Mouse (Mus musculus): Measurements from ENCODE around the gene Bcas2. TPM values are rescaled to one million over a fixed set of nuclear protein-coding genes. Genes with fewer than 3 reads are reported as not detected.

Bcas2 gene
- total and polyA plus RNA-seq, 2 experiments from 2014 or later = 33.0 to 96.8 TPM

GRCm38 (mm10) chr3:103159232-103159900 lies 12.1 kb upstream of the Bcas2 start:
- Histone ChIP-seq H3K4me2 (ENCODE audit: low read depth, low read length) (no peak overlapping the region), H3K9me3 (replicated peaks; ENCODE audit: control insufficient read depth, low read length) (no peaks in the 10 kb centered on the region), H3K4me1 (ENCODE audit: control insufficient read depth, insufficient read depth) (no peaks in the 10 kb centered on the region), H3K36me3 (replicated peaks; ENCODE audit: control insufficient read depth, insufficient read depth, low read length) (peaks cover 9% of the 10 kb centered on the region; the same call in 1 of the 2 replicates), H3K4me3 (ENCODE audit: low read depth, low read length) (no peak overlapping the region), H3K27ac (ENCODE audit: low read depth) (no peak overlapping the region), H3K9ac (replicated peaks; ENCODE audit: low read depth, low read length) (no peak overlapping the region), H3K27me3 (ENCODE audit: control insufficient read depth, insufficient read depth, low read length) (no peaks in the 10 kb centered on the region)
- 38% methylated on average over 3 of the region's 3 CpGs for WGBS
- TF ChIP-seq CTCF (IDR thresholded peaks at IDR 0.05; ENCODE audit: low read depth) = no peak
- ATAC-seq (ENCODE audit: insufficient read depth, low read depth) (no peak), DNase-seq (ENCODE audit: low spot score) (no peak)

- no peaks in the 10 kb centered on the region for H3K27me3 ChIP-seq (ENCODE audit: control insufficient read depth, insufficient read depth, low read length)
- DNase-seq (ENCODE audit: low spot score) (peak; percentile 84), ATAC-seq (ENCODE audit: insufficient read depth, low read depth) (no peak)
- TF ChIP-seq EP300 (IDR thresholded peaks at IDR 0.05; ENCODE audit: low read depth) = no peak
- TF ChIP-seq CTCF (IDR thresholded peaks at IDR 0.05; ENCODE audit: low read depth) = peak; percentile 71
- peaks cover 7% of the 10 kb centered on the region for H3K4me1 ChIP-seq (ENCODE audit: control insufficient read depth, insufficient read depth)
- no peak overlapping the region for H3K4me2 ChIP-seq (ENCODE audit: low read depth, low read length)
- no peak overlapping the region for H3K4me3 ChIP-seq (ENCODE audit: low read depth, low read length)
- no peaks in the 10 kb centered on the region for H3K9me3 ChIP-seq (replicated peaks; ENCODE audit: control insufficient read depth, low read length)
- H3K27ac ChIP-seq (ENCODE audit: low read depth) = no peak overlapping the region
- H3K9ac ChIP-seq (replicated peaks; ENCODE audit: low read depth, low read length) = no peak overlapping the region
- WGBS = 15% methylated on average over 4 of the region's 4 CpGs
- H3K36me3 ChIP-seq (replicated peaks; ENCODE audit: control insufficient read depth, insufficient read depth, low read length) = peaks cover 14% of the 10 kb centered on the region
Observed at GRCm38 (mm10) chr3:103169771-103170170, 1.7 kb upstream of the Bcas2 start.

GRCm38 (mm10) chr3:103172615-103173014 lies 1.2 kb downstream of the Bcas2 start:
- Histone ChIP-seq H3K27ac (ENCODE audit: low read depth) (no peak overlapping the region), H3K4me1 (ENCODE audit: control insufficient read depth, insufficient read depth) (peaks cover 7% of the 10 kb centered on the region), H3K9me3 (replicated peaks; ENCODE audit: control insufficient read depth, low read length) (no peaks in the 10 kb centered on the region), H3K9ac (replicated peaks; ENCODE audit: low read depth, low read length) (peak overlapping the region; percentile 84; the same call in 1 of the 2 replicates), H3K4me3 (ENCODE audit: low read depth, low read length) (peak overlapping the region; percentile 83), H3K36me3 (replicated peaks; ENCODE audit: control insufficient read depth, insufficient read depth, low read length) (peaks cover 36% of the 10 kb centered on the region), H3K4me2 (ENCODE audit: low read depth, low read length) (peak overlapping the region; percentile 69), H3K27me3 (ENCODE audit: control insufficient read depth, insufficient read depth, low read length) (no peaks in the 10 kb centered on the region)
- 43% methylated on average over 5 of the region's 5 CpGs for WGBS
- ATAC-seq (ENCODE audit: insufficient read depth, low read depth) = no peak
- DNase-seq (ENCODE audit: low spot score) = no peak
- TF ChIP-seq EP300 (IDR thresholded peaks at IDR 0.05; ENCODE audit: low read depth) = no peak
- TF ChIP-seq CTCF (IDR thresholded peaks at IDR 0.05; ENCODE audit: low read depth) = no peak

- Histone ChIP-seq H3K36me3 (replicated peaks; ENCODE audit: control insufficient read depth, insufficient read depth, low read length) (peaks cover 48% of the 10 kb centered on the region), H3K27ac (ENCODE audit: low read depth) (no peak overlapping the region), H3K4me2 (ENCODE audit: low read depth, low read length) (no peak overlapping the region), H3K4me1 (ENCODE audit: control insufficient read depth, insufficient read depth) (peaks cover 7% of the 10 kb centered on the region), H3K9ac (replicated peaks; ENCODE audit: low read depth, low read length) (no peak overlapping the region), H3K9me3 (replicated peaks; ENCODE audit: control insufficient read depth, low read length) (no peaks in the 10 kb centered on the region), H3K27me3 (ENCODE audit: control insufficient read depth, insufficient read depth, low read length) (no peaks in the 10 kb centered on the region), H3K4me3 (ENCODE audit: low read depth, low read length) (no peak overlapping the region)
- WGBS = 77% methylated on average over 4 of the region's 4 CpGs
- TF ChIP-seq CTCF (IDR thresholded peaks at IDR 0.05; ENCODE audit: low read depth) (no peak), EP300 (IDR thresholded peaks at IDR 0.05; ENCODE audit: low read depth) (no peak)
- DNase-seq (ENCODE audit: low spot score) = no peak
- ATAC-seq (ENCODE audit: insufficient read depth, low read depth) = no peak
Observed at GRCm38 (mm10) chr3:103176740-103177139, 5.3 kb downstream of the Bcas2 start.

- TF ChIP-seq CTCF (IDR thresholded peaks at IDR 0.05; ENCODE audit: low read depth) (no peak), EP300 (IDR thresholded peaks at IDR 0.05; ENCODE audit: low read depth) (no peak)
- ATAC-seq (ENCODE audit: insufficient read depth, low read depth) (no peak), DNase-seq (ENCODE audit: low spot score) (no peak)
- 85% methylated on average over 9 of the region's 9 CpGs for WGBS
- Histone ChIP-seq H3K27ac (ENCODE audit: low read depth) (no peak overlapping the region), H3K9ac (replicated peaks; ENCODE audit: low read depth, low read length) (no peak overlapping the region), H3K4me3 (ENCODE audit: low read depth, low read length) (no peak overlapping the region), H3K4me1 (ENCODE audit: control insufficient read depth, insufficient read depth) (no peaks in the 10 kb centered on the region), H3K36me3 (replicated peaks; ENCODE audit: control insufficient read depth, insufficient read depth, low read length) (peaks cover 42% of the 10 kb centered on the region), H3K4me2 (ENCODE audit: low read depth, low read length) (no peak overlapping the region), H3K9me3 (replicated peaks; ENCODE audit: control insufficient read depth, low read length) (no peaks in the 10 kb centered on the region), H3K27me3 (ENCODE audit: control insufficient read depth, insufficient read depth, low read length) (no peaks in the 10 kb centered on the region)
Observed at GRCm38 (mm10) chr3:103179527-103179926, 8.1 kb downstream of the Bcas2 start.

- H3K4me1 ChIP-seq (ENCODE audit: control insufficient read depth, insufficient read depth) = no peaks in the 10 kb centered on the region
- H3K9ac ChIP-seq (replicated peaks; ENCODE audit: low read depth, low read length) = no peak overlapping the region
- TF ChIP-seq CTCF (IDR thresholded peaks at IDR 0.05; ENCODE audit: low read depth) = no peak
- TF ChIP-seq EP300 (IDR thresholded peaks at IDR 0.05; ENCODE audit: low read depth) = no peak
- no peaks in the 10 kb centered on the region; the same call in 1 of the 2 replicates for H3K9me3 ChIP-seq (replicated peaks; ENCODE audit: control insufficient read depth, low read length)
- ATAC-seq (ENCODE audit: insufficient read depth, low read depth) (no peak), DNase-seq (ENCODE audit: low spot score) (no peak)
- H3K27ac ChIP-seq (ENCODE audit: low read depth) = no peak overlapping the region
- no peak overlapping the region for H3K4me2 ChIP-seq (ENCODE audit: low read depth, low read length)
- 27% methylated on average over 4 of the region's 4 CpGs for WGBS
- H3K4me3 ChIP-seq (ENCODE audit: low read depth, low read length) = no peak overlapping the region
- peaks cover 30% of the 10 kb centered on the region for H3K36me3 ChIP-seq (replicated peaks; ENCODE audit: control insufficient read depth, insufficient read depth, low read length)
- no peaks in the 10 kb centered on the region for H3K27me3 ChIP-seq (ENCODE audit: control insufficient read depth, insufficient read depth, low read length)
Observed at GRCm38 (mm10) chr3:103181171-103181570, 9.7 kb downstream of the Bcas2 start.
